Mouse (Mus musculus) urinary bladder, postnatal 4 days (tissue): ENCODE measurements around the gene Exoc2.

Experiments
- DNase-seq, 2 experiments: peaks; one replicate each; pipeline ENCODE4 v3.0.0; 2021 to 2022; ENCODE audit warnings: low spot score in 2 of 2

Exoc2 gene

GRCm38 (mm10) chr13:30824903-30825302 is 149.0 kb downstream of the Exoc2 start:
- no peak for DNase-seq

DNA sequence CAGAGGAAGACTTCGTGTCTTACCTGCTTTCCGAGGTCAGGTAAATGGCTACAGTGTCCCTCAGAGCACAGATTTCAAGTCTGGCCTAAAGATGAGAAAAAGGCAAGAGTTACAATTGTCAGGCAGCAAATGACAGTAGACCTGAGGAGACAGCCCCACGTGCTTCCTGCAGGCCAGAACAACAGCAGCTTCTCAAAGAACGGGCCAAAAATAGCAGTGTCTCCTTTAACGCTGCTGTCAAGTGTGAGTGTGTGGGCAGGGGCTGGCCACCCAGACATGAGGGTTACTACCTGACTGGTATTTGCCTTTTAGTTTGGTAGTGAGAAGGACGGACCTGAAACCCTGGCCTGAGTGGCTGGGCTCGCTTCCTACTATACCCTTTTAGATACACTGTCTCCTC is 153.3 kb downstream of the Exoc2 start:
- no peak for DNase-seq

- DNase-seq = no peak
Measured at GRCm38 (mm10) chr13:30819891-30820290, 154.0 kb downstream of the Exoc2 start.

- DNase-seq = no peak
Measured at GRCm38 (mm10) chr13:30817436-30817835, 156.5 kb downstream of the Exoc2 start.

GRCm38 (mm10) chr13:30814256-30814655 is 159.6 kb downstream of the Exoc2 start:
- DNase-seq = no peak

- no peak for DNase-seq
Measured at GRCm38 (mm10) chr13:30813464-30813863, 160.4 kb downstream of the Exoc2 start.

- DNase-seq = no peak
Measured at GRCm38 (mm10) chr13:30809240-30809639, 164.7 kb downstream of the Exoc2 start.

DNA sequence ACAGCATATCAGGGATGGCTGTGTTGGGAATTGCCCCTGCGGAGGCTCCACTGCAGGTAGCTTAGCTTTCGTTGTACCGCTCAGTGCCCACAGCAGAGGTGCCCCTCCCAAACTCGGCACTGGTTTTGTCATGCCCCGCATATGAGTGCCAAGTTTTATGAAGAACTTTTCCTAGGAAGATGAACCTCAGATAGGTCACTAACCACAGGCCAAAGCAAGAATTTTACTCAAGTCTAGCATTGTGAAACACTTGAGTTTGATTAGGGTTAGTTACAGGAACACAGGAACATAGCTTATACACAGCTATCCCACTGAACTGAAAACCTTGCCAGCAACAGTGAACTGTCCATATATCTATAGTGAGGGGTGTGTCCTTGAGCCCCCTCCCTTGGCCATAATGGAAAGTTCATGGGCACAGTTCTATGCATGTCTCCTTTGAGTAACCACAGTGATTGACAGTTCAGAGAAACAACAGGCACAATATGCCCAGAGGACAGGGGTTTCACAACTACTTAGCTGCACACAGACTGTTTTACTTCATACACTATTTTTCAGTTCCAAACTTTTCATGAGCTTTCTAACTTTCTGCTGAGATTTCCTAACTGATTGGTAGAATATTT is 171.4 kb downstream of the Exoc2 start:
- DNase-seq = no peak

DNA sequence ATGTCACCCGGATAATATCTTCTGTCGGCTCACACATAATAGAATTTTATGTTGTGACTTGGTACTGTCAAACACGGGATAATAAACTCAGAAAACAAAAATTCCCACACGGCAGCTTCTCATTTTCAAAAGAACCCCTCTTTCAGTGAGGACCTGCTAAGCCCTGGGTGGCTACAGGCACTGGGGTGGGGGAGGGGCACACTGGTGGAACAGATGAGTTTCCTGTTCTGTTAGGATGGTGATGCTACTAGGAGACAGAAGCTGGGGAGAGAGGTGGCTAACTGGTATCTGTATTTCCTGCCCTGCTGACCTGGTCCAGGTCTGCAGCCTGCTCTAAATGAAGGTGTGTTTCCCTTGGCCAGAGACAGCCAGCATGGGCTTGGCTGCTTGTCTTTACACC is 172.0 kb downstream of the Exoc2 start:
- no peak for DNase-seq

GRCm38 (mm10) chr13:30795960-30796359 is 177.9 kb downstream of the Exoc2 start:
- no peak for DNase-seq

GRCm38 (mm10) chr13:30793616-30794015 is 180.3 kb downstream of the Exoc2 start:
- DNase-seq = no peak

DNA sequence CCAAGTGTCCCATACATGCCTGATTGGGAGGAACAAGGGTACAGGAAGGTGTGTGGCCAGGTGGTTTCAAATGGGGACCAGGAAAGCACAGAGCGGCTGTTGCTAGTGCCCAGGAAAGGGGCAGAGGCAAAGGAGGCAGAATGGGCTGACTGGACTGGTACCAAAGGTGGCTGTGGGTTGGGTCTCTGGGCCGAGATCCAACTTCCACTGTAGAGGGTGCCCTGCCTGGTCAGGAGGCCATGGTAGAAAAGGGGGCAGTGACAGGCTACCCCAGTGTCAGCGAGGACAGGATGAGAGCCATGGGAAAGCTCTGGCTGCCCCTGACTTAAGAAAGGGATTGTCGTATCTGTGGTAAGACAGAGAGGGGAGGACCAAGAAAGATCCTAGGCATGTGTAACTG is 180.7 kb downstream of the Exoc2 start:
- DNase-seq = peak in 1 of 2 experiments; percentile 56

GRCm38 (mm10) chr13:30792741-30793140 is 181.2 kb downstream of the Exoc2 start:
- no peak for DNase-seq

DNA sequence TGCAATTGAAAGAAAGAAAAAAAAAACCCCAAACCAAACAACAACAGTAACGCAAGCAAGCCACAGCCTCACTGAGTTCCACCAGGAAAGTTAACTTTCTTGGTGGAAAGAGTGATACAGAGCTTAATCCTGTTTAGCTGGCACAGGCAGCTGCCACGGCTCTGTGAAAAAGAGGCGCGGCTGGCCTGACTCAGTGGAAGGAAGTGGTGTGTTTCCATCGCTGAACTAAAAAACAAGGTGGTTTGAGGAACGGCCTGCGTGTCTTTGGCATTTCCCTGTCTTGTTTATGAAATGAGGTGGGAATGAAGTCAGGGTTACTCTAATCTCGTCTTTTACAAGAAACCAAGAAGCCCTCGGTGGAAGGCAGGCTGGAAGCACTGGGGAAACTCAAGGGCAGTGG is 181.6 kb downstream of the Exoc2 start:
- peak in 1 of 2 experiments; percentile 45 for DNase-seq

DNA sequence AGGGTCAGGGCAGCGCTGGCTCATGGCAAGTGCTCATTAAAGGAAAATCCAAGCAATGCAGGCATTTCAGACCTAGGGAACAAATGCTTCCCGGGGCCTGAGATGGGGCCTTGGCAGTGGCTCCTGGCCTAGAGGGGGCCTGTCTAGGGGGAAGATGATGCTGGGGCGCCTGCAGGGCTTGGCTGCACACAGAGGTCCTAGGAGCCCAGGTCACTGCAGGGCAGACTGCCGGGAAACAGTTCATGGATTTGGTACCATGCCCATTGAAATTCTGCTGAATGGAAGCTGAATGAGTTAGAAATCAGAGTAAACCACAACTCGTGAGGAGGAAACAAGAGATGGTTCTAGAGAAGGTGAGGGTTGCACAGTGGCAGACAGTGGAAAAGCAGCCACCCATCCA is 183.9 kb downstream of the Exoc2 start:
- DNase-seq = peak in 1 of 2 experiments; percentile 50

- peak in 1 of 2 experiments; percentile 50 for DNase-seq
Measured at GRCm38 (mm10) chr13:30788421-30788820, 185.5 kb downstream of the Exoc2 start.

- no peak for DNase-seq
Measured at GRCm38 (mm10) chr13:30787960-30788359, 185.9 kb downstream of the Exoc2 start.

GRCm38 (mm10) chr13:30787556-30787955 is 186.3 kb downstream of the Exoc2 start:
- no peak for DNase-seq

DNA sequence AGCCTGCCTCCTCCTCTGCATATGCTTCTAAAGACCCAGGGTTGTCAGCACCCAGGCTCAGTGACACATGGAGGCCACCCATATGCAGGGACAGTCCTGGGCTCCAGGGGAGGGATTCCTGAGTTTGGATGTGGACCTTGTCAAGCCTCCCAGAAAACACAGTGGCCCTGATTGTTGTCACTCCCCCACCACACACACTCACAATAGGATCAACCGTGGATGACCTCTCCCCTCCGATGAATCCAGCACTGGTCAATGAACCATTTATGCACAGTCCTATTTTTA is 186.9 kb downstream of the Exoc2 start:
- DNase-seq = no peak

DNA sequence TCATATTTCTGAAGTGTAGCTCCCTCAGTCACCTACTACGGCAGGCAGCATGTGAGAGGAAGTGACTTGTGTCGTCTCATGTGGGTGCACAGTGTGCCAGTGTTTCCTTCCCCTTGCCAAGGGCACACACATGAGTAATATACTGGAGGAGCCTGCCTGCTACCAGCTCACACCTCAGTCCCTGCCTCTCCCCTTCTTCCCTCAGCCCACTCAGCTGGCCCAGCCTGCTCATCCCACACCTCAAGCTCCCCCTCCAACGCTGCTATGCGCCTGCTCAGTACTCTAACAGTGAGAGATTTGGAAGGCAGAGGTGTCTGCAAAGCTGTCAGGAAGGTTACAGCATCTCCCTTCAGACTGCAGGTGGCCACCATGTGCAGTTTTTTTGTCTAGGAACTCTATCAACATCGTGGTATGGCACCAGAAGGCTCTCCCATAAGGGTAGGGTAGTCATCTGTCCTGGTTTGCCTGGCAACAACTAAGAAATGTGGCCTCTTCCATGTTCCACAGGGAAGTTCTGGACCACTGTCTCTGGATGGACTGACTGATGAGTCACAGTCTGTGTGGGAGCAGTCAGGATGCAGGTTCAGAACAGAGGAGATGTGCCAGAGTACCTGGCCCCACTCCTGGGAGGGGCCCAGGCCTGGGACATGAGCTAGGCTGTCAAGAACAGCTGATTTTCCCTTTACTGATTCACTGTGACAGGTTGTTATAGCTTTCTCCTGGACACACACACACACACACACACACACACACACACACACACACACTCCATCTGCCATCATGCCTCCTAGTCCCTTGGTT is 187.5 kb downstream of the Exoc2 start:
- no peak for DNase-seq

DNA sequence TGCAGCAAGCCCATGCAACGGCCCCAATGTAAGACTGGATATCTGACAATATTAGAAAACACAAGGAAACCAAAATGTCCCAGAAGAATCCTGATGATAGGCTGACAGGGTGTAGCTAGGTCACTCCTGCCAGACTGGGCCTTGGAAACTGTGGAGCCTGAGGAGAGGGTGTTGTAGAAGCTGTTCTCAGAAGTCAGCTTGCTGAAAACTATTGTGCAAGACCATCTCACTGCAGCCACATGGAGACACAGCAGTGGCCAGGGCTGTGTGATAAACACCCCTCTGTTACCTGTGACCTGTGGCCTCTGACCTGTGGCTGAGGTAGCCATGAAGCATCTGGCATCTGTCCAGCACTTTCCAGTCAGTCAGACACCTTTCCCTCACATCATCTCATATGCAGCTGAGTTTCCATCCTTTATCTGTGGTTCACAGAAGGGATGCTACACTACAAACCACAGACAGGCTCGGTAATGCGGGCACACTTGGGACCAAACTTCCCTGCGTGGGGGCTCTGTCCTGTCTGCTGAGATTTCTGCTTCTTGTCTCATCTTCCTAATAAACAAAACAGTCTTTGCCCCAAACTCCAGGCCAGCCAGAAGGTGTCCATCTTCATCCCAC is 188.4 kb downstream of the Exoc2 start:
- DNase-seq = no peak

- DNase-seq = no peak
Measured at GRCm38 (mm10) chr13:30782419-30782818, 191.5 kb downstream of the Exoc2 start.

DNA sequence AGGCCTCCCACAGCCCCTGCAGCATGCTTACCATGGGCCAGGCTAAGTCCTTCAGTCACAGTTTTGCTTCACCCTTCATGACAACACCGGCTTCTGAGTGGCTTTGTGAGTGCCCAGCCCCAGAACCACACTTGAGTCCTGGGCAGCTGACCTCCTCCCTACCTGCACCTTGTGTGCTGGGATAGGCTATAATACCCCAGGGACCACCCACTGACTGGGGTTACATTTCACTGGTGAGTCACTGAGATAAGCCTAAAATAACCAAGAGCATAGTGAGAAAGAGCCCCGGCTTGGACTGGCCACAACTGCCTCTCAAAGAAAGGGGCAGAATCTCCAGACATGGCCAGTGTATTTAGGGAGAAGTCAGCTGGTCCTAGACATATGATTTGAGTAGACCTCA is 192.0 kb downstream of the Exoc2 start:
- no peak for DNase-seq
